Mouse (Mus musculus) small intestine, adult 2 months (tissue): ENCODE data around the gene Cspg4. TPM values are rescaled to one million over a fixed set of nuclear protein-coding genes. Genes with fewer than 3 reads are reported as not detected.
A peak's percentile ranks its signal among the peaks of the same experiment; 100 is the strongest.

Experiments used
- H3K27ac ChIP-seq: fragments of 200-500 bp; 2 replicates; pipeline ENCODE4 v1.5.1; 2012; ENCODE audit warnings: low read depth, low read length, control low read depth, inconsistent platforms; ENCODE audit not compliant: insufficient read depth
- H3K27me3 ChIP-seq: fragments of 200-500 bp; 2 replicates; pipeline ENCODE4 v1.6.1; 2012; ENCODE audit warnings: mild to moderate bottlenecking, moderate library complexity, low read length, inconsistent platforms; ENCODE audit not compliant: control insufficient read depth, insufficient read depth
- H3K36me3 ChIP-seq: fragments of 200-500 bp; 2 replicates; pipeline ENCODE4 v1.6.1; 2012; ENCODE audit warnings: mild to moderate bottlenecking, low read length, control low read depth, inconsistent platforms; ENCODE audit not compliant: control insufficient read depth, insufficient read depth
- H3K4me1 ChIP-seq: fragments of 200-500 bp; 2 replicates; pipeline ENCODE4 v1.6.1; 2012; ENCODE audit warnings: low read length, inconsistent platforms, mixed read lengths; ENCODE audit not compliant: control insufficient read depth, insufficient read depth, insufficient read length
- H3K4me3 ChIP-seq: fragments of 200-500 bp; 2 replicates; pipeline ENCODE4 v1.5.1; 2012; ENCODE audit warnings: low read depth, mild to moderate bottlenecking, control low read depth, inconsistent platforms, low read length, moderate library complexity
- CTCF ChIP-seq: fragments of 200-500 bp; IDR thresholded peaks from 2 replicates; pipeline ENCODE4 v1.5.1; 2012; ENCODE audit warnings: low read depth, mild to moderate bottlenecking, control low read depth, inconsistent platforms, low read length, moderate library complexity, mixed read lengths; ENCODE audit not compliant: insufficient replicate concordance, insufficient read length; ENCODE audit errors: extremely low read depth
- POLR2A ChIP-seq: fragments of 200-500 bp; IDR thresholded peaks from 2 replicates; pipeline ENCODE4 v1.6.1; 2012; ENCODE audit warnings: low read depth, mild to moderate bottlenecking, control low read depth, inconsistent platforms, low read length, moderate library complexity
- WGBS: fragments of 180-500 bp; shearing (Covaris S2); methylation state at CpG from one replicate; pipeline ENCODE4 v1.1.7; 2018; 5-methylcytosine and 5-hydroxymethylcytosine counted together
- polyA plus RNA-seq: library from polyadenylated mRNA; depleted of rRNA; stranded (reverse); fragments of >200 nt; gene quantifications from 2 replicates; pipeline ENCODE4 v1.2.3, GENCODE M21; 2012; rRNA removed

The Cspg4 gene
- 8.3 and 11.4 TPM in 2 replicates for polyA plus RNA-seq

DNA sequence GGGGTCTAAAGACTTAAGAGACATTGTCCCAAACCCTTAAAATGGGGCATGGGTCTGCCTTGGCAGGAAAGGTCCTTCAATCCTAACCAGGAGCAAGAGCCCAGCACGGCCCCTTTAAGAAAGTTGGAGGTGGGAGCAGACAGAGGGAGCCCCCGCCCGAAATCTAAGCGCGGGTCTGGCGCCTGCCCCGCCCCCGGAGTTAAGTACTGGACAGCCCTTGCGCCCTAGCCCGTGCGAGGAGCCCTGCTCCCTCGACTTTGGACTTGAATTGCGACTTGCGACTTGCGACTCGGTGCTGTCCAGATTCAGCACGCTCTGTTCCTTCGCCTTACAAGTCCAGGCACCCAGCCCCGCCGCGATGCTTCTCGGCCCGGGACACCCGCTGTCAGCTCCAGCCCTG lies at the start of gene Cspg4:
Gene Cspg4, plus strand, starts transcription at position 202 of the 400 bp plus-strand sequence.
- TF ChIP-seq CTCF = no peak
- TF ChIP-seq POLR2A = no peak; the same call in 1 of the 2 replicates
- no peaks in the 10 kb centered on the region for H3K36me3 ChIP-seq
- H3K4me3 ChIP-seq = peak within 1 kb of the TSS; percentile 47
- peak within 1 kb of the TSS; percentile 35 for H3K27ac ChIP-seq
- H3K27me3 ChIP-seq = no peaks in the 10 kb centered on the region
- H3K4me1 ChIP-seq = peaks cover 8% of the 10 kb centered on the region
- WGBS = 3% methylated on average over 24 of the region's 24 CpGs

DNA sequence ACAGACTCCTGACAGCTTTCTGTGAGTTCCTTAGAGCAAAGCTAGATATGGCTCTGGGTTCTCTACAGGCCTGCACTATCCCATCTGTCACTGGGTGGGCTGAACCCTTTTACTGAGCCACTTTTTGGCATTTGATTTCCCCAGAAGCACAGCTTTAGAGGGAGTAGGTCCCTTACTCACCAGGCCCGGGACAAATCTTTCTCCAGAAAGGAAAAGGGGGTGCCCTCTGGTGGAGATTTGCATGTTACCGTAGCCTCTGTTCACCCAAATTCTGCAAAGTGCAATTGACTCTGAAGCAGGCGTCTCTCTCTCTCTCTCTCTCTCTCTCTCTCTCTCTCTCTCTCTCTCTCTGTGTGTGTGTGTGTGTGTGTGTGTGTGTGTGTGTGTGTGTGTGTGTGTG lies 39.9 kb upstream of the Cspg4 start:
- H3K27me3 ChIP-seq = peaks cover 3% of the 10 kb centered on the region; the same call in 1 of the 2 replicates
- H3K27ac ChIP-seq = no peak overlapping the region
- no peak overlapping the region for H3K4me3 ChIP-seq
- TF ChIP-seq POLR2A (no peak), CTCF (0 out of 2 replicates have a peak, but pooled peaks have one; percentile 15)
- no peaks in the 10 kb centered on the region for H3K4me1 ChIP-seq
- no peaks in the 10 kb centered on the region for H3K36me3 ChIP-seq
- 10% methylated on average over 3 of the region's 3 CpGs for WGBS

DNA sequence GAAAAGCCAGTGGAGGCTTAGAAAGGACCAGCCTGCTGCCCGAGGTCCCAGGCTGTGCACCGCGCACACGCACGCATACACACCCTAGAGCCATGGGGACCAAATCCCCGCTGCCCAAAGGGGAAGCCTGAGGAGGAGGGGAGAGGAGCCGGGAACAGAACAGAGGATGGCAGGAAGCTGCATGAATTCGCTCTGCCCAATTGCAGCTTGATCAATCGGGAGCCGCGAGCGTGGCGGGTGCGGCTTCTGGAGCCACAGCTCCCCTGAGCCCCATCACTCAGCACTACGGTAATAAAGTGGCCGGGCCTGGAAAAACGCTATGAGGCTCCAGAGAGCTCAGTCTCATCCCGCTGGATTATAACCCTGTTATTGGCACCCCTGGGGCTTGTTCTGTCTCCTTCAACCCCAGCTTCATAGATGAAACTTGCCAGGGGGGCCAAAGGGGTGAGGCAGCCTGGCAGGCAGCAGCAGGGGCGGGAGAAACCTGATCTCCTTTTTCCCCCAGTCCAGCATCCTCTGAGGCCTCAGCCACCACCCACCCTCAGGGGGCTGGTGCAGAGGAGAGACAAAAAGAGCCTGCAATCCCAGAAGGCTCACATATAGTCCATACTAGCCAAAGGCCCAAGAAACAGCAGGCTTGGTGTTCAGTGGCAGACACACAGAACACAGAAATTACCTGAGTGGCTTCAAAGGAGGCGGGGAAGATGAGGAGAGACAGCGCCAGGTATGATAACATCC lies 39.2 kb upstream of the Cspg4 start:
- 23% methylated on average over 21 of the region's 21 CpGs for WGBS
- H3K27me3 ChIP-seq = peaks cover 3% of the 10 kb centered on the region; the same call in 1 of the 2 replicates
- H3K36me3 ChIP-seq = no peaks in the 10 kb centered on the region
- H3K4me3 ChIP-seq = no peak overlapping the region
- no peak for TF ChIP-seq CTCF
- TF ChIP-seq POLR2A = no peak
- no peak overlapping the region for H3K27ac ChIP-seq
- H3K4me1 ChIP-seq = no peaks in the 10 kb centered on the region

DNA sequence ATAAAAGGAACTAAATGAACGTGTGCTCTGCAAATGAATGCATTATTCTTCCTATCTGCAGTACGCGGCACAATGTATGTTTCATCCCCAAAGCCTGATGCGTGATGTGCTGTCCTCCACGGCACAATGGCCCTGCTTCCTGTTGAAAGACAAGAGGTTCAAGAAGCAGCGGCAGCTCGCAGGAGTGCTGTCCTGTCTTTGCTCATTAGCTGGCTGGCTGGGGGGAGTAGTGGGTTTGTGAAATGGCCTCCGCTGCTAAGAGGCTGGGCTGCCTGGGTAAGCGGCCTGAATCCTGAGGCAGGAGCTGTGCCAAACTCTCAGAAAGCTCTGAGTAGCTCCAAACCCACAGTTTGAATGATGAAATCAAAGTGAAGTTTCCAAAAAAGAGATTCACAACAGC lies 36.7 kb upstream of the Cspg4 start:
- Histone ChIP-seq H3K4me1 (no peaks in the 10 kb centered on the region), H3K27me3 (0 out of 2 replicates have a peak, but pooled peaks cover 3% of the 10 kb centered on the region), H3K27ac (no peak overlapping the region), H3K36me3 (no peaks in the 10 kb centered on the region), H3K4me3 (no peak overlapping the region)
- 61% methylated on average over 9 of the region's 9 CpGs for WGBS
- no peak for TF ChIP-seq POLR2A

DNA sequence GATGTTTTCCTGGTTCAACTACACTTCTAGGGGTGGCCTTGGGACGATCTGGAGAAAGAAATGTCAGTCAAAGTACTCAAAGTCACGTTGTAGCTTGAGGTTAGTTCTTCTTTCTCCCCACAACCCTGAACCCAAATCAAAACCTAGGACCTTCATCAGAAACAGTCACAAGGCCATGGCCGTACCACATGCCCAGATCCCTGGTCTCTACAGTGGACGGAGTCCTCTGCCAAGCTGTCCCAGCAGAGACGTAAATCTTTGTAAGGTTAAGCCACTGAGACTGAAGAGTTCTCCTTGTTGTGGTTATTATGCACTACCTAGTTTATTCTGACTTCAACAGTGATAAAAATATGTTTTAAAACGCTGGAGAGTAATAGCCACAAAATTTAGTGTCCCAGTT lies 36.0 kb upstream of the Cspg4 start:
- H3K36me3 ChIP-seq = no peaks in the 10 kb centered on the region
- no peak for TF ChIP-seq POLR2A
- no peak for TF ChIP-seq CTCF
- WGBS = 77% methylated on average over 6 of the region's 6 CpGs

DNA sequence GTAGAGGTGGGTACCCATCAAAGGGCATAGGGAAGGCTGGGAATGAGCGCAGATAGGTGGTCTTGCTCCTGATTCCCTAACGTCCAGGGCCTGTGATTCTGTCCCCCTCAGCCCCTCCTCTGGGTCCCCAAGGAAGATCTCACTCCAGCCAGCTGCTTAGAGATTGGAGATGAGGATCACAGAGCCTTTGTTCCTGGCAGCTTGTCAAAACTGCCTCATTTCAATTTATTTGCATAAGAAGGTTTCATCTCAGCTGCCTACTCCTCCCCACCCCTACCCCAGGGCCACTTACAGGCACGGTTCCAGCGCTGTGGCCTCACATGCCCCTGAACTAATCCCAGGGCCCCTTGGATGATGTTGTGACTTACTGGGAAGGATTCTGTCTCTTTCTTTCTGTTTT lies 34.7 kb upstream of the Cspg4 start:
- H3K4me3 ChIP-seq = no peak overlapping the region
- H3K4me1 ChIP-seq = no peaks in the 10 kb centered on the region
- no peaks in the 10 kb centered on the region for H3K36me3 ChIP-seq
- no peak overlapping the region for H3K27ac ChIP-seq
- WGBS = 29% methylated on average over 4 of the region's 4 CpGs
- H3K27me3 ChIP-seq = 0 out of 2 replicates have a peak, but pooled peaks cover 3% of the 10 kb centered on the region
- TF ChIP-seq POLR2A (no peak), CTCF (no peak)

More for the DNA sequence above, 36.0 kb upstream of the Cspg4 start:
- Histone ChIP-seq H3K4me1 (no peaks in the 10 kb centered on the region), H3K27me3 (0 out of 2 replicates have a peak, but pooled peaks cover 3% of the 10 kb centered on the region), H3K4me3 (no peak overlapping the region), H3K27ac (no peak overlapping the region)

DNA sequence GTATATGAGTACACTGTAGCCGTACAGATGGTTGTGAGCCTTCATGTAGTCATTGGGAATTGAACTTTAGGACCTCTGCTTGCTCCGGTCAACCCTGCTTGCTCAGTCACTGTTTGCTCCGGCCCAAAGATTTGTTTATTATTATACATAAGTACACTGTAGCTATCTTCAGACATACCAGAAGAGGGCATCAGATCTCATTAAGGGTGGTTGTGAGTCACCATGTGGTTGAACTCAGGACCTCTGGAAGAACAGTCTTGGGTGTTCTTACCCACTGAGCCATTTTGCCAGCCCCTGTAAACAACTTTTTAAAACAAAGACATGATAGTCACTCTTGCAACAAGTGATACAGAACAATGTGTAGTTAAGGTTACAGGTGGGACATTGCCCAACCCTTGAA lies 32.9 kb upstream of the Cspg4 start:
- H3K27me3 ChIP-seq = no peaks in the 10 kb centered on the region
- no peaks in the 10 kb centered on the region for H3K4me1 ChIP-seq
- no peak overlapping the region for H3K4me3 ChIP-seq
- H3K36me3 ChIP-seq = no peaks in the 10 kb centered on the region
- H3K27ac ChIP-seq = no peak overlapping the region
- WGBS = 73% methylated on average over 3 of the region's 3 CpGs
- TF ChIP-seq POLR2A (no peak), CTCF (no peak)
